Mouse (Mus musculus): ENCODE data around the gene Dctpp1.
A peak's percentile ranks its signal among the peaks of the same experiment; 100 is the strongest.

The Dctpp1 gene

GRCm38 (mm10) chr7:127228615-127229303 is 31.8 kb downstream of the Dctpp1 start:
- DNase-seq, result peak; percentile 61

GRCm38 (mm10) chr7:127225147-127225995 is 35.1 kb downstream of the Dctpp1 start:
- no peak for DNase-seq

DNA sequence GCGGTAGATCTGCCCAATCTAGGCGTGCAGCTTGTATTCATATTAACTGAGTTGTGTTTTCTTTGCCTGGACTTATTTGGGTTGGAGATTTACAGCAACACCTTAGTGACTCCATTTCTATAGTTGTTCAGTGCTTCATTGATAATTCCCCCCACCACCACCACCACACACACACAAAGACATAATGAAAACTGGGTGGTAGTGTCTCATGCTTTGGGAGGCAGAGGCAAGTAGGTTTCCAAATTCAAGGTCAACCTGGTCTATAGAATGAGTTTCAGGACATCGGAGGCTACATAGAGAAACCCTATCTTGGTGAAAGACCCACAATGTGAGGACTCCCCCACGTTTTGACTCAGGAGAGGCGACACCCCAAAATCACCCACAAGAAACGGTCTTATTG is 35.9 kb downstream of the Dctpp1 start:
- DNase-seq, result no peak

DNA sequence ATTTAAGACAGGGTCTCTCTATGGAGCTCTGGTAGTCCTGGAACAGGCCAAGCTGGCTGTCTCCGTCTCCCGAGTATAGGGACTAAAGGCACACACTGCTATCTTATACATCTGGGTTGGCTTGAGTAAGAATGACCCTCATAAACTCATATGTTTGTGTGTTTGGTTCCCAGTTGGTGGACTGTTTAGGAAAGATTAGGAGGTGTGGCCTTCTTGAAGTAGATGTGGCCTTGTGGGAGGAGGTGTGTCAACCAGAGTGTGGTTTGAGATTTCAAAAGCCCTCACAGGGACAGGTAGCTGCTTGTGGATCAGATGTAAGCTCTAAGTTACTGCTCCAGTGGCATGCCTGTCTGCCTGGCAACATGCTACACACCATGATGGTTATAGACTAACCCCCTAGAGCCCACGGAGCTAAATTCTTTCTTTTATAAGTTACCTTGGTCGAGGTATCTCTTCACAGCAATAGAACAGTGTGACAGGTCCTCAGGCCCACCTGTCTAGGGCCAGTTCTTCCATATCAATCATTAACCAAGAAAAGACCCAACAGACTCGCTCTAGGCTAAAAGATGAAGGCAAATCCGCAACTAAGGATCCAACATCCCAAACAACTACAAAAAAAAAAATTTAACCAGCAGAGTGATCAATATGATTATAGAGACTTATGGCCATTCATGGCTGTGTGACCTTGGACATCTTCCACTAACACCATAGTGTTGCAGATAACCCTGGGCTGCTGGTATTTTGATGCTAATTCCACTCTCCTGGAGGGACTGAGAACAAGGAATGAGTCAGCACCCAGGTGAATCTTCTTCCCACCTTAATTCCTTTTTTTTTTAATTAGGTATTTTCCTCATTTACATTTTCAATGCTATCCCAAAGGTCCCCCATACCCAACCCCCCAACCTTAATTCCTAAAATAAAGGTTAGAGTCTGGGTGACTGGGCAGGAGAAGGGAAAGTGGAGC is 36.7 kb downstream of the Dctpp1 start:
- DNase-seq, result no peak

DNA sequence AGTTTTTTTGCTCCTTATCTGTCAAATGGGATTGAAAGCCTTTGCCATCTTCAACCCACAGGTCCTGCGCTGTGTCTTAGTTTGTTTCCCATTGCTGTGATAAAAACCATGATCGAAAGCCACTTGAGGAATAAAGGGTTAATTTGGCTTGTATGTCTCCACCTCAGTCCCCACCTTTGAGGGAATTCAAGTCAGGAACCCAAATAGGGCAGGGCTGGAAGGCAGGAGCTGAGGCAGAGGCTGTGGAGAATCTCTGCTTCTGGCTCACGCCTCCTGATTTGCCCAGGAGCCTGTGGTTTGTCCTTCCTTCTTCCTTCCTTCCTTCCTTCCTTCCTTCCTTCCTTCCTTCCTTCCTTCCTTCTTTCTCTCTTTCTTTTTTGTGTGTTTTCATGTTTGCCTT is 37.4 kb downstream of the Dctpp1 start:
- DNase-seq, result no peak

GRCm38 (mm10) chr7:127220440-127220839 is 40.1 kb downstream of the Dctpp1 start:
- DNase-seq, result no peak

DNA sequence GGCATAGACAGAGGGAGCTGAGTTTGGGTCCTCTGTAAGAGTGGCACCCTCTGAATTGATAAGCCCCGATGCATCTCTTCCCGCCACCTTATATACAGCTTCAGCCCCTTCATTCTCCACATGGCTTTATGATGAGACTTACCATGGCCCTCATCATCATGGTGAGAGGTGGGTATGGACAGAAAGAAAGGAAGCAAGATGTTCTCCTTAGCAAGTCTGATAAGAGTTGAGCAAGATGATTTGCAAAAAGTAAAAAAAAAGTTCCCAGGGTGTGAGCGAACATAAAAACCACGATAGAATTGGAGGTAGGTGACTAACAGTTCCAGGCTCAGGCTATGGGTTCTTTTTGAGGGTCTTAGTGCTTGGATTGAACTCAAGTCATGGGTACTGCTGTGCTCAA is 41.8 kb downstream of the Dctpp1 start:
- no peak for DNase-seq

- no peak for DNase-seq
Observed at GRCm38 (mm10) chr7:127217901-127218642, 42.4 kb downstream of the Dctpp1 start.

GRCm38 (mm10) chr7:127217475-127217874 is 43.0 kb downstream of the Dctpp1 start:
- no peak for DNase-seq

DNA sequence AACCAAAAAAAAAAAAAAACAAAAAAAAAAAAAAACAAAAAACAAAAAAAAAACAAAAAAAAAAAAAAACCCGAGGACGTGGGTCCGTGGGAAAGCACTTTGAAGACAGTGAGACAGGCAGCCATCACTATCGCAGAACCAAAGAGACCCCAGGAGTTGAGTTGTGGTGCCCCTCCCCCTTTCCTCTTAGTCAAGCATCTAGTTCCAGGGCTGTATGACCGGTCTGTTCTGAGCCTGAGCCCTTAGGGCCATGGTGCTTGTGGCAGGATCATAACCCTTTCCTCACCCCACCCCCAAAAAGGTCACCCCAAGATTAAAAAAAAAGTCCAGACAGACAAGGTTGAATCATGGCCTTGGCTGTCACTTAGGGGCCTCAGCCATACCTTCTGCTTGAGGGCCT is 44.2 kb downstream of the Dctpp1 start:
- DNase-seq, result no peak

- no peak for DNase-seq
Observed at GRCm38 (mm10) chr7:127214981-127215871, 45.3 kb downstream of the Dctpp1 start.

DNA sequence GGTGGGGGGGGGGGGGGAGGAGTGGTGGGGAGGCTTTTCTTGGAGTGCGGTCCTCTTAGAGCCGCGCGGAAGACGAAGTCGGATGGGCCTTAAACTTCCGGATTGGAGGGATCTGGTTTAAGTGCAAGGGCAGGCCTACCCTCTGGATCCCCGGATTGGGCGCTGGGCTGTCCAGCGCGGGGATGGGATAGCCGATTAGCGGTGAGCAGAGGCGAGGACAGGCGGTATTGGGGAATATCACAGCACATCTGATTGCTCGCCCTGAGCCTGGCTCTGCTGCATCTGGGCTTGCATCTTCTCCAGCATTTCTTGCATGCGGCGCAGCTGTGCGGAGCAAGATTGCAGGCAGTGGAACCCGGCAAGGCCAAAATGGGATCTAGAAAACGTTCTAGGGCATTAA is 46.0 kb downstream of the Dctpp1 start:
- no peak for DNase-seq

DNA sequence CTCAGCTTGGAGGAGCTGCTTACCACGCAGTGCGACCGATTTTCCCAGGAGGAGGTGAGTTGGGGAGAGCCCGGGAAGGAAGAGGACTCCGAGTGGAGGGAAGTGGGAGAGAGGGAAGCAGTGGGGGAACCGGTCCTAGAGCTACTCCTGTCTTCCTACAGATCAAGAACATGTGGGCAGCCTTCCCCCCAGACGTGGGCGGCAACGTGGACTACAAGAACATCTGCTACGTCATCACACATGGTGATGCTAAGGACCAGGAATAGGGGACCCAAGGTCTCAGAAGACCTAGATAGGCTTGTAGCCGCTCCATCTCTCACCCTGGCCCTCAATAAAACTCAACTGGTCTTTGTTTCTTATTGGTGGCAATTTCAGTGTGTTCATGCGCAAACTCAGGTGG is 46.6 kb downstream of the Dctpp1 start:
- no peak for DNase-seq

DNA sequence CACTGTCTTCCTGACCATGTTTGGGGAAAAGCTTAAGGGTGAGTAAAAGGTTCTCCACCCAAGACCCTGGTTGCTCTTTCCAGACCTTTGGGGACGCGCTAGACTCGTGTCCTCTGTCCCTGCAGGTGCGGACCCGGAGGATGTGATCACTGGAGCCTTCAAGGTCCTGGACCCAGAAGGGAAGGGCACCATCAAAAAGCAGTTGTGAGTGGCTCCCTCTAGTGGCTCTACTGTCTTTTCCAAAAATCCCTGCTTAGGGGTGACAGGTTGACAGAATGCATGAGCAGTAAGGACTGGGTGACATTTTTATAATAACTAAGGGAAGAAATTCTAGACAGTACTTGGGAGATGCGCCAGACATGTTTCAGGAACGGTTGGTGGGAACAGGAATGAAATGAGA is 47.0 kb downstream of the Dctpp1 start:
- no peak for DNase-seq

DNA sequence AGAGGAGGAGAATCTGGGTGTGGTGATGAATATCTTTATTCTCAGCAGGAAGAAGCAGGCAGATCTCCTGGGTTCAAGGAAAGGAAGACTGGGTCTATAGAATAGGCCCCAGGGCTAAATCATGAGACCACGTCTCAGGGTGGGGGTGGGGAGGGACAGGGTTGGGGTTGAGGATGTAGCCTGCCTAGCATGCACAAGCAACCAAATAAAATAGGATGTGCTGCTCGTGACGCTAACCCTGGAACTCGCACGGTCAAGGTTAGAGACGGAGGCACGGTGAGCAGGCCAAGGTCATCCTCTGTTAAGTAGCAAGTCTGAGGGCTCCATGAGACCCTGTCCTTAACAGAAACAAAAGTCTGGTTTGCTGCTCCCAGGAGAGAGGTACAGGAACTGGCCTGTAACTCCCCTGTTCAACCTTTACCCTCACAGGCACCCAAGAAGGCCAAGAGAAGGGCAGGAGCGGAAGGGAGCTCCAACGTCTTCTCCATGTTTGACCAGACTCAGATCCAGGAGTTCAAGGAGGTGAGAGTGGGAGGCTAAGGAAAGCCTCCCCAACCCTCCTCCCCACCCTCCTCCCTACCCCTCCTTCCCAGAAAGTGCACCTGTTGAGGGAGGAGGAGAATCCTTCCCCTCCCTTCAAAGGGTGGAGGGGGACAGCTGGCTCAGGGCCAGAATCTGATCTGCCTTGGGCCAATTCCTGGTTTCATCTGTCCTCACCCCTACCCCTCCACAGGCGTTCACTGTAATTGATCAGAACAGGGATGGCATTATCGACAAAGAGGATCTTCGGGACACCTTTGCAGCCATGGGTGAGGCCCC is 47.9 kb downstream of the Dctpp1 start:
- no peak for DNase-seq

DNA sequence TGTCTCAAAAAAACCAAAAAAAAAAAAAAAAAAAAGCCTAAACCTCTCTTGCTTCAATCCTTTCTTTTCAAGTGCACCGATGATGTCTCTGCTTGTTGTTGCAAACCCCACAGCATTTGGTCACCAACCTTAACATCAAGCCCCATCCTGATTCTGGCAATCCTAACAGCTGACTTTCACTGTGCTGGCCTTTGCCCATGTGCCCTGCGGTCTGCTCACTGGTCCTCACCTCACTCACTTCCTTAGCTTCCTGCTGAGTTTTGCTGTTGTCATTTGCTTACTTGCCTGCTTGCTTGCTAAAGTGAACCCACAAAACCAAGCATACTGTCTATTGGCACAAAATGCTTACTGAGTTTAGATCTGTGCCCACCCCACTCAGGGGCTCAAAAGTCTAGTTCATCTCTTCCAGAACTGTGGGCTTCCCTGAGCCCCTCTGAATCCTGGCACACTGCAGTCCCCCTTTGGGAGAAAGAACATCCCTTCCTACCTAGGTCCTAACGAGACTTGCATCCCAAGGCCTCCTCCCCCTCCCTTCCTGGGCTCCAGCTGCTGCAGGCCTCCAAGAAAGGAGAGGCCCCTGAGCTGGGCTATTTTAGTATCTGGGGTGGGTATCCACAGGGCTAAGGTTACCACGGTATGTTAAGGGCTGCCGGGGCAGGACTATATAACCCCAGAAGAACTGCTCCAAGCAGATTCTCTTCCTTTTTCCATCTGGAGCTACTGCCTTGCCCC is 49.3 kb downstream of the Dctpp1 start:
- no peak for DNase-seq

DNA sequence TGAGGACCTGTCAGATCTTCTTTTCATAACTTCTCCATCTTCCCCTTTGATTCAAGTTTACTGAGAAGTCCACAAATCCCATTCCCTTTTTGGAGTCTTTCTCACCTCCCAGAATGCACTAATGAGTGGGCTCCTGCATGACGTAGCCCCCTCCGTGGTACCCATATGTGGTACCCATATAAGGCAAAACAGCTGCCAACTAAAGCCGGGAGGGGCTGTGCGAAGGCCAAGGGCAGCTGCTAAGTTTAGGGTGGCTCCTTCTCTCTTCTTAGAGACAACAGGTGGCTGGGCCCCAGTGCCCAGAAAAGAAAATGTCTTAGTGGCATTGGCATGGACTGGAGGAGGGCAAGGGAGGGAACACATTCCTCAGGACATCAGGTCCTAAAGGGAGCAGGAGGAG is 50.2 kb downstream of the Dctpp1 start:
- no peak for DNase-seq

GRCm38 (mm10) chr7:127209851-127210250 is 50.7 kb downstream of the Dctpp1 start:
- no peak for DNase-seq

- DNase-seq, result peak; percentile 99
Observed at GRCm38 (mm10) chr7:127208553-127209438, 51.7 kb downstream of the Dctpp1 start, which contains the start of gene Mylpf. Mylpf (plus strand) TSS chr7:127208890.
